Comparison of ENCODE assay signal across 11 mouse cellular contexts in the genomic region with DNA sequence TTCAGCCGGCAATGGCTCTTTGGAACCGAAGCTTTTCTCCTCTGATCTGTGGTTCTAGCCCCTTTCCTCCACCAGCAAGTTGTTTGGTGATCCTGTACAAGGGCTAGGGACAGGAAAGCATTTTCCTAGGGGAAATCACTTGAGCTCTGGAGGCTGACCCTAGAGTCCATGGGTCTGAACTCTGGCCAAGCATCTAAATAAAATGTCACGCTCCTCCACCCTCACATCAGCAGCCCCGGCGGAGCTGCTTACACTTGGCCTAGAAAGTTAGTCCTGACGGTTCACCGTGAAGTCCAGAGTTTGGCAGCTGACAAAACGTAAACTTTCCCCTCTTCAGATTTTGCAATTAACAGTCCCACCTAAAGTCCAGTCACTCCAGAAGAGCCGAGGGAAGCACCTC.
DNase-seq lines count a peak whose midpoint lies in the region; ATAC-seq and TF ChIP-seq lines count a peak whose summit lies in the region.
"Had no signal": no experiment of that assay in that cellular context is flagged by ENCODE, and none has a peak within 500 bp of the region (broad histone marks: within the 10 kb centered on the region; RNA-seq: fewer than 3 reads in every experiment).

No protein-coding gene starts in this region.

- no peak overlapping the region for H3K4me3 ChIP-seq in limb, embryonic 12.5 days (replicated peaks)
- H3K4me3 ChIP-seq in limb, embryonic 10.5 days: no peak overlapping the region
- no peak overlapping the region for H3K4me3 ChIP-seq in kidney, postnatal 0 days (replicated peaks; ENCODE audit: low read depth, low read length)
- H3K4me3 ChIP-seq in midbrain, embryonic 13.5 days (replicated peaks): no peak overlapping the region
- H3K4me3 ChIP-seq: hindbrain, embryonic 15.5 days; midbrain, embryonic 15.5 days had no signal

- no peak for ATAC-seq in limb, embryonic 12.5 days (ENCODE audit: insufficient number of reproducible peaks, insufficient read depth, low FRiP score, low TSS enrichment, low read depth)
- peak; percentile 65; the same call in 1 of the 2 replicates for ATAC-seq in kidney, postnatal 0 days (replicated peaks; ENCODE audit: low FRiP score, low read depth)
- ATAC-seq in midbrain, embryonic 13.5 days: no peak
- ATAC-seq: forebrain, embryonic 16.5 days; midbrain, embryonic 15.5 days had no signal

- peaks cover 4% of the 10 kb centered on the region; the same call in 1 of the 2 replicates for H3K36me3 ChIP-seq in limb, embryonic 12.5 days
- peaks cover 10% of the 10 kb centered on the region for H3K36me3 ChIP-seq in limb, embryonic 10.5 days
- H3K36me3 ChIP-seq in kidney, postnatal 0 days (ENCODE audit: insufficient read depth, low read length): no peaks in the 10 kb centered on the region
- H3K36me3 ChIP-seq in midbrain, embryonic 13.5 days: 0 out of 2 replicates have a peak, but pooled peaks cover 7% of the 10 kb centered on the region
- H3K36me3 ChIP-seq: hindbrain, embryonic 15.5 days; midbrain, embryonic 15.5 days had no signal

- no peak for TF ChIP-seq CTCF in kidney, postnatal 0 days (IDR thresholded peaks at IDR 0.05; ENCODE audit: low read depth)

- H3K4me2 ChIP-seq in limb, embryonic 12.5 days: no peak overlapping the region
- no peak overlapping the region; the same call in 1 of the 2 replicates for H3K4me2 ChIP-seq in kidney, postnatal 0 days (ENCODE audit: low read length)
- no peak overlapping the region for H3K4me2 ChIP-seq in midbrain, embryonic 13.5 days (replicated peaks)
- H3K4me2 ChIP-seq: hindbrain, embryonic 15.5 days; midbrain, embryonic 15.5 days had no signal

- H3K27ac ChIP-seq in limb, embryonic 12.5 days: 0 out of 2 replicates have a peak overlapping the region, but pooled peaks have one; percentile 23
- no peak overlapping the region for H3K27ac ChIP-seq in limb, embryonic 10.5 days
- peak overlapping the region; percentile 75 for H3K27ac ChIP-seq in kidney, postnatal 0 days
- no peak overlapping the region for H3K27ac ChIP-seq in midbrain, embryonic 13.5 days
- H3K27ac ChIP-seq: hindbrain, embryonic 15.5 days; midbrain, embryonic 15.5 days had no signal

- WGBS in limb, embryonic 12.5 days: 79% methylated on average over 9 of the region's 9 CpGs
- WGBS in limb, embryonic 10.5 days: 88% methylated on average over 9 of the region's 9 CpGs
- 24% methylated on average over 9 of the region's 9 CpGs for WGBS in kidney, postnatal 0 days
- 87% methylated on average over 9 of the region's 9 CpGs for WGBS in midbrain, embryonic 13.5 days

- peak; percentile 19 for DNase-seq in adrenal gland, adult 2 months
- no peak for DNase-seq in adrenal gland, postnatal 36 days
- no peak for DNase-seq in limb, embryonic 10.5 days (ENCODE audit: low spot score)
- peak; percentile 59 for DNase-seq in kidney, postnatal 0 days (ENCODE audit: low spot score)
- peak; percentile 28 to 50 for DNase-seq in lung, postnatal 4 days
- no peak for DNase-seq in left cerebral cortex, adult 8-10 months (ENCODE audit: low spot score in 2 of 2)

- H3K9ac ChIP-seq in limb, embryonic 12.5 days (replicated peaks): no peak overlapping the region
- H3K9ac ChIP-seq in kidney, postnatal 0 days (ENCODE audit: low read depth, low read length): no peak overlapping the region
- H3K9ac ChIP-seq in midbrain, embryonic 13.5 days (replicated peaks): no peak overlapping the region
- H3K9ac ChIP-seq: hindbrain, embryonic 15.5 days; midbrain, embryonic 15.5 days had no signal

- peaks cover 4% of the 10 kb centered on the region; the same call in 1 of the 2 replicates for H3K9me3 ChIP-seq in limb, embryonic 12.5 days
- H3K9me3 ChIP-seq in limb, embryonic 10.5 days (replicated peaks): no peaks in the 10 kb centered on the region
- no peaks in the 10 kb centered on the region for H3K9me3 ChIP-seq in kidney, postnatal 0 days (replicated peaks; ENCODE audit: low read length)
- H3K9me3 ChIP-seq in midbrain, embryonic 13.5 days: 0 out of 2 replicates have a peak, but pooled peaks cover 2% of the 10 kb centered on the region
- H3K9me3 ChIP-seq: hindbrain, embryonic 15.5 days; midbrain, embryonic 15.5 days had no signal

- H3K27me3 ChIP-seq in limb, embryonic 12.5 days: no peaks in the 10 kb centered on the region
- no peaks in the 10 kb centered on the region for H3K27me3 ChIP-seq in limb, embryonic 10.5 days (ENCODE audit: low read depth, poor library complexity, severe bottlenecking)
- no peaks in the 10 kb centered on the region for H3K27me3 ChIP-seq in kidney, postnatal 0 days (ENCODE audit: insufficient read depth, low read length)
- H3K27me3 ChIP-seq in midbrain, embryonic 13.5 days: no peaks in the 10 kb centered on the region
- H3K27me3 ChIP-seq: hindbrain, embryonic 15.5 days; midbrain, embryonic 15.5 days had no signal

- peaks cover 35% of the 10 kb centered on the region for H3K4me1 ChIP-seq in limb, embryonic 12.5 days (replicated peaks)
- peaks cover 21% of the 10 kb centered on the region for H3K4me1 ChIP-seq in limb, embryonic 10.5 days
- H3K4me1 ChIP-seq in kidney, postnatal 0 days (replicated peaks; ENCODE audit: insufficient read depth, low read length): peaks cover 10% of the 10 kb centered on the region
- H3K4me1 ChIP-seq in midbrain, embryonic 13.5 days (replicated peaks): peaks cover 22% of the 10 kb centered on the region

Comparison
In these comparisons a context has a peak if more than half of its experiments do, and no peak if none do; other contexts are left out.
1. DNase-seq: peak in adrenal gland, adult 2 months (single experiment), kidney, postnatal 0 days (single experiment) and lung, postnatal 4 days (2 of 2); none in adrenal gland, postnatal 36 days (0 of 2), limb, embryonic 10.5 days (single experiment) and left cerebral cortex, adult 8-10 months (0 of 2).
2. H3K27ac ChIP-seq: peak in limb, embryonic 12.5 days (single experiment) and kidney, postnatal 0 days (single experiment); none in limb, embryonic 10.5 days (single experiment) and midbrain, embryonic 13.5 days (single experiment).